Mouse (Mus musculus) embryo, embryonic 10.5 days (tissue): ENCODE measurements around the gene Fam76b.

Source experiments
- DNase-seq: peaks from one replicate; pipeline ENCODE4 v3.0.0-alpha.2; 2015; ENCODE audit warnings: low spot score

Fam76b gene

GRCm38 (mm10) chr9:13871631-13872030 lies 44.1 kb downstream of the Fam76b start:
- no peak for DNase-seq

- peak; percentile 57 for DNase-seq
These were observed 46.8 kb downstream of the Fam76b start for GRCm38 (mm10) chr9:13874359-13874758.

GRCm38 (mm10) chr9:13875340-13875739 lies 47.8 kb downstream of the Fam76b start:
- DNase-seq: no peak

GRCm38 (mm10) chr9:13880761-13881160 lies 53.2 kb downstream of the Fam76b start:
- DNase-seq: no peak

GRCm38 (mm10) chr9:13882478-13882877 lies 55.0 kb downstream of the Fam76b start:
- no peak for DNase-seq

- no peak for DNase-seq
These were observed 61.5 kb downstream of the Fam76b start for GRCm38 (mm10) chr9:13888981-13889380.

DNA sequence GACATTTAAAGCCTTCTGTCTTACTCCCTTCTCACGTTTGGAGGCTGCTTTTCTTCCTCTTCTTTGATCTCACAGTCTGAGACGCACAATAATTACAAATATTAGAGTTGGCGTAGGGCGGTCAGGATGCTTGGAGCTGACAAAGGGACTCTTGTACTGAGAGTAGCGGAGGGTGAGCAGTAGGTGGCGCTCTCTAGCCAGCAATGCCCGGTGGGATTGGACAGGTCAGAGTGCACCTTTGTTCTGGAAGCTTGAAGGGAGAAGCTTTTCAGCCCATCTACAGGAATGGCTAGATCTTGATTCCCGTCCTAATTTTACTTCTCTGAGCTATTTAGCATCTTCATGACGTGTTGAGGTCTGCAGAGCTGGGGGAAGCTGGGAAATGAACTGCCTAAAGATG lies 62.1 kb downstream of the Fam76b start:
- DNase-seq: peak; percentile 90

- no peak for DNase-seq
These were observed 62.7 kb downstream of the Fam76b start for GRCm38 (mm10) chr9:13890171-13890570.

DNA sequence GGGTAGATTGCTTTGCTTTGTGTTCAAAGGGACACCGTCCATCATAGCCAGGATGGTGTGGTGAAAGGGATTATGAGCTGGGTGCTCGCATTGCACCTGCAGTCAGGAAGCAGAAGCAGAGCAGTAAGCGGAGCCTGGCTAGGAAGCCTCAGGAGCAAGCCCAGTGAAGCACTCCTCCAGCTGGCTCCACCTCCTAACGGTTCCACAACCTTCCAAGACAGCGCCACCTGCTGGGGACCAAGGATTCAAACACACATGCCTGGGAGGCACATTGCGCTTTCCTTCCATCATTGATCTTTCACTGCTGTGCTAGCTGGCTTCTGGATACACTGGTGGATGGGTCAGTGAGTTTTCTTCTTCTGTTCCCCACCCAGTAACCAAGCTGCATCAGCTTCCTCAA lies 64.4 kb downstream of the Fam76b start:
- DNase-seq: no peak

DNA sequence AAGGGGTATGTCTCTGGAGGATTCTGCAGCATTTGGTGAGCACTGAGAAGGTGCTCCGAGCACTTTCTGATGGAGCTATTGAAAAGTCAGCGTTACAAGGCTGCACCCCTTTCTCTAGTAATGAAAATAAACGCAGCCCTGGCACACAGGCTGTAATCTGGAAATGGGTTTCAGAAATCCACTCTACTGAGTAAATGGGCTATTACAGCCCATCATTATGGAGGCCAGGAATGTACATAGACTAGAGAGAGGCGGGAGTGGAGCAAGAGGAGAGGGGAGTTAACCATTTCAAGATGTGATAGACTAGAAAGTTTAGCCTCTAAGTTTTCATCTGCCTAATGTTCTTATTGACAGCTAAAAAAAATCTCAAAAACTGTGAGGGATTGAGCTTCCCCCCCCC lies 65.5 kb downstream of the Fam76b start:
- peak; percentile 21 for DNase-seq

- no peak for DNase-seq
These were observed 67.0 kb downstream of the Fam76b start for GRCm38 (mm10) chr9:13894491-13894890.

DNA sequence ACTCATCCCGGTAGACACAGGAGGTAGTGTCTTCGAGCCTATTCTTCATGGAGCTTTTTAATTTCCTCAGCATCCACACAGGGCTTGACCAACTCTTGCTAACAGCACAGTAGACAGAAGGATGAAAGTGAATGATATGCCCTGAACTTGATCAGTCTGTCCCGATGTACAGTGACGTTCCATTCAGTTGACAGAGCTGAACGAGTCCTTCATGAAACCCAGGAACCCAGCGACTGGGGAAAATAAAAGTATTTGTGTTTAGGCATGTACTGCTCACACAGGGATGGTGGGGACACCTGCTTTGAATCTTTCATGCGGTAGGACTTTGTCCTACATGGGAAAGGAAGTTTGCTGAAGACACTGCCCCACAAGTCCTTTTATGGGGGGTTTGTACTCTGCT lies 67.4 kb downstream of the Fam76b start:
- no peak for DNase-seq

DNA sequence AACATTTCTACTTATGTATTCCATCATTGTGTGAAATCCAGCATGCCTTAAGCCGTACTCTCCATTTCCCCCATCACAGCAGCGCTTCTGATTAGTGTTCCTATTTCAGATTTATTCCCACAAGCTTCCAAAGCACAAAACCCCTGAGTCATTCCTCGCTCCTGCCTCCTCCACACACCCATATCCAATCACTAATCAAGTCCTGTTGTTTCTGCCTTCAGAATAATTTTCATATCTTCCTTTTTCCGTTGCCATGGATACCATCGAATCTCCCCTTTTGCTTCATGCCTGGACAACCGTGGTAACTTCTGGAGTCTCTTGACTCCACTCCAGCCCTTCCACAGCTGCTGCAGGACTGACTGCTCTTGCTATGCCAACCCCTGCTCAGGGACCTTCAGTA lies 68.5 kb downstream of the Fam76b start:
- DNase-seq: no peak

DNA sequence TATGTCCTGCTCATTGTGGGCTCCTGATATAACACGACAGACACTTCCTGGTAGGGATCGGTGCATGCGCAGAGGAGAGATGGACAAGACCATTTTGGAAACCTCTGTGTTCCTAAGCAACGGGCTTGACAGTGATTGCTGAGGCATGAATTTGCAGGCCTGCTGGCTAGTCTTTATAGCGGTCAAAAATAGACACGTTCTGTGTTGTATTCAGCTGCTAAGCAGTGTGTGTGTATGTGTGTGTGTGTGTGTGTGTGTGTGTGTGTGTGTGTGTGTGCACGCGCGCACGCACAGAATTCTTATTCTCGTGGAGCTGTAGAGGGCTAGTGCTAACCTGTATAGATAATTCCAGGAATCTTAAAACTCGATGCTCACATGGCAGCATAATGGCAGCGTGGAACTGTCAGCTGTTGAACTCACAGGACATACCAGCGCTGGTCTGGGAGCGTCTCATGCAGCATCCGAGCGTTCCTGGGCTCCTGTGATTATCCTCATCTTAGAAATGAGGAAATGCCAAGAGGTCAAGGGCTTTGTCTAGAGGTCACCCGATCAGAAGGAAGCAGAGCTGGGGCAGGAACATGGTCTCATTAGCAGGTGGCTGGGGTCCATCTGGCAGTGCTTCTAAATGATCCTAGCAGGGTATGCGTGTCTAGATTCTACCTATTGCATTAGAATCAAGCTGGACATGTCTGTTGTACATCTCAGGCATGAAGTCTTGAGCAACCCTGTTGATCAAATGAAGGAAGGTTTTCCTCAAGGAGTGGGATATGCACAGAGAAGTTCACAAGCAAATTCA lies 71.2 kb downstream of the Fam76b start:
- DNase-seq: peak; percentile 23

DNA sequence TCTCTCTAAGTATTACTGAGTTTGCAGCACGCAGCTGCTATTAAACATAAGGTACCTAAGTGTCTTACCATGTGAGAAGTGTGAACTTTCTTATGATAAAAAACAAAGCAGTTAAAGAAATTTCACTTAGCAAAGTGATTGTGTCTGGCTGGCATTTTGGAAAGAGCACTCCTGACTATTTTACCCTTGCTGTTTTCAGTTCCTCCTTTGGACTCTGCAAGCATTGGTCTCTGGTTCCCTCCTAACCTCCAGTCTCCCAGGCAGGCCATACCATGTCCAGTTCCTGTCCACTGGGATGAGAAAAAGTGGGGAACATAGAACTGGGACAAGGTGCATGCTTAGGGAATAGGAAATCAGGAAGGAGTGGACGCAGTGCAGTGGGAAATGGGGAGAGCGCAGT lies 74.5 kb downstream of the Fam76b start:
- no peak for DNase-seq

DNA sequence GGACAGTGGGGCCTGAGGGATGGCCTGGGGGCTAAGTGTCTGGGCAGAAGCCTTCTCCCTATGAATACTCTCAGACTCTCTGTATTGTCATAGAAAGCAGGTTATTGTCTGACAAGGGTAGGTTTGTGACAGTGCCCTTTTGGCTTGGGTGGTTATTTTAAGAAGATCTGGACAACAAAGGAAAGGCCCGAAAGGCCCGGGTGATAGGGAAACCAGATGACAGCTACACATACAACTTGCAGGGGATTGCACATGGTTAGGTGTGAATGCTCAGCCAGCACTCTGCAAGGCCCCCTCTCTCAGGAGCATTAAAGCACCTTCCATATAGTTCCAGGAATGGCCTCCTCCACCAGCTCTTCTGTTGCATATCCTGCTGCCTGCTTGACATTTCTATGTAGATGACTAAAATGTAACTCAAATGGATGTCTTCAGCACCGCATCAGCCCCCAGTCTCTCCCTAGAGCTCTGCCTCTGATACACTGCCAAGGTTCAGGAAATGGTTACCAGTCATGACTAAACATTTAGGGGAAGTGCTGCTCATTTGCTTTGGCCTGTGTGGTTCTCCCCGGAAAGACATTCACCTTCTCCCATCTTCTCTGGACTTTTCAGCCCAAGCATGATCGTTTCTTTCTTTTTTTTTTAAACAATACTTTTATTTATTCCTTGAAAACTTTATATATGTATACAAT lies 76.7 kb downstream of the Fam76b start:
- no peak for DNase-seq
